Mouse (Mus musculus): ENCODE measurements around the gene Fbln1.
A peak's percentile ranks its signal among the peaks of the same experiment; 100 is the strongest.

Gene Fbln1

GRCm38 (mm10) chr15:85206703-85207075 lies 940 bp downstream of the Fbln1 start:
- no peak for DNase-seq (ENCODE audit: low spot score in 2 of 2)

DNA sequence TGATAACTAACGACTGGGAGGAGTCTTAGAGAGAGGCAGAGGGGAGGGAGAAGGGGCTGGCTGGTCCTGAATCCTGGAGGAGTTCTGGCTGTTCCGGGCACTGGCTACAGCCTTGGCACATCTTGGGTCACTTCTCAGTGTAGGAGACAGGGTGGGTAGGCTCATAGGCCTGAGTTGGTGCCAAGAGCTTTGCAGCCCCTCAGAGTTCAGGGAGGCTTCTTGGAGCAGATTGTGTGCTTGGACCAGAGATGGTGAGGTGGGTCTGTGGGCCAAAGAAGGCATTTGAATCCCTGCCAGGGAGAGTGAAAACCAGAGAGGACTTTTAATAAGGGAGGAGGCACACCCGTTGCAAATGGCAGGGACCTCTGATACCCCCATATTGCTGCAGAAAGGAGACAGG lies 1.3 kb downstream of the Fbln1 start:
- no peak for DNase-seq (ENCODE audit: low spot score in 2 of 2)

DNA sequence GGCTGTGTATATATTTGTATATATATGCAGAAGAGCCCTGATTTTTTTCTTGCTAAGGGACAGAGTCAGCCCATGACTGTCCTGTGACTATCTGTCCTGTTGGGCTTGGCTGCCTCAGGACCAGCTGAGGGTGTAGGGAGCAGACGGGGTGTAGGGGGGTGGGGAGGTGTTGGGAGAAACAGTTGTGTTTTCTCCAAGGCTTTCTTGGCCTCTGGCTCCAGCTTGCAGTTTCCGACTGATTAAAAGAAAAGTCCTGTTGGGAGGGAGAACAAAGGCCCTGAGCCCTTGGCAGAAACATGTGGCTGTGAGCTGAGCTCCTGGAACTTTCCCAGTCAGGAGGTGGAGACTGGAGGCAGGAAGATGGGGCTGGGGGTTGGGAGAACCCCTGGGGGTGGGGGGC lies 2.0 kb downstream of the Fbln1 start:
- DNase-seq (ENCODE audit: low spot score in 2 of 2) = peak in 1 of 2 experiments; percentile 57

GRCm38 (mm10) chr15:85208332-85208731 lies 2.6 kb downstream of the Fbln1 start:
- no peak for DNase-seq (ENCODE audit: low spot score in 2 of 2)

- no peak for DNase-seq (ENCODE audit: low spot score in 2 of 2)
These were observed 3.6 kb downstream of the Fbln1 start for GRCm38 (mm10) chr15:85209341-85209740.

DNA sequence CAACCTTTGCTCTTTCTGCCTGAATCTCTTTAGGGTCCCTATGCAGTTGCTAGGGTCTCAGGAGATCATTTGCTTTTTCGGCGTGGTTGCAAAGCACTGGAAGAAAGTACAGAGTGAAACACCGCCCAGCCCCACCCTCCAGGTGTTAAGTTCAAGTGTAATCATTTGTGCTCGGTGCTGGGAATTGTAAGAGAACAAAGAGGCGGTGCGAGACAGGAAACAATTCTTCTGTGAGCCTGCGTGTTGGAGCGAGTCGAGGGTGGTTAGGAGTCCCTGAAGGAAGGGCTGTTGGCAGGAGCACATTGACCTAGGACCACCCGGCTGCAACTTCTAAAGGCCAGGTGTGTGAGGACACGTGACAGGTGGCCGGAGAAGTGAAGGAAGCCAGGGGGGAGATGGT lies 4.9 kb downstream of the Fbln1 start:
- no peak for DNase-seq (ENCODE audit: low spot score in 2 of 2)

DNA sequence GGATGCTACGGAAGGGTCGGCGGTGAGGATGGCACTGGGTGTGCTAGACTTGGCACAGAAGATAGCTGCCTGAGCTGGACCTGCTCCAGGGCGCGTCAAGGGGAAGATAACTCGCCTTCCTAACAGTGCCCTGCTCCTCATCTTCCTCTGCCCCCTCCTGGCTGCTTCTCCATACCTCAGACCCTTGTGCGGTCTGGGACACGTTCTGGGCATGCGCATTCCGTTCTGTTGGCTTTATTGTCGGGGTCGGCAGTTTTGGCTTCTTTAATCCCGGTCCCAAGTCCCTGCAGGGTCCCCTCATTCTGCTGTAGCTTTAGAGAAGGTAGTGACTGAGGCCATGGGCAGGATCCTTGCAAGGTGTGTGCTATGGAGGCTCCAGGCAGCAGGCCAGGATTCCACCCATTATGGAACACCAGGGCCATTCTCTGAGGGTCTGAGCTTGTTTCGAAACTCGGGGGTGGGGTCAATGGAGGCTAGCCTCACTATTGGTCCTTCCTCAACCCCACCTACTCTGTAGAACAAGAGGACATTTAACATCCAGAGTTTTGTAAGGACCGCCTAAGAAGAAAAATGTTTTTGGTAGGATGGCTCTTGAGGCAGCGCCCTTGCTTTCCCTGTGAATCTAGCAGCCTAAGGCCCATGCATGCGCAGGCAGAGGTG lies 5.5 kb downstream of the Fbln1 start:
- DNase-seq (ENCODE audit: low spot score in 2 of 2) = no peak

GRCm38 (mm10) chr15:85216069-85216813 lies 10.5 kb downstream of the Fbln1 start:
- DNase-seq (ENCODE audit: low spot score in 2 of 2) = no peak

DNA sequence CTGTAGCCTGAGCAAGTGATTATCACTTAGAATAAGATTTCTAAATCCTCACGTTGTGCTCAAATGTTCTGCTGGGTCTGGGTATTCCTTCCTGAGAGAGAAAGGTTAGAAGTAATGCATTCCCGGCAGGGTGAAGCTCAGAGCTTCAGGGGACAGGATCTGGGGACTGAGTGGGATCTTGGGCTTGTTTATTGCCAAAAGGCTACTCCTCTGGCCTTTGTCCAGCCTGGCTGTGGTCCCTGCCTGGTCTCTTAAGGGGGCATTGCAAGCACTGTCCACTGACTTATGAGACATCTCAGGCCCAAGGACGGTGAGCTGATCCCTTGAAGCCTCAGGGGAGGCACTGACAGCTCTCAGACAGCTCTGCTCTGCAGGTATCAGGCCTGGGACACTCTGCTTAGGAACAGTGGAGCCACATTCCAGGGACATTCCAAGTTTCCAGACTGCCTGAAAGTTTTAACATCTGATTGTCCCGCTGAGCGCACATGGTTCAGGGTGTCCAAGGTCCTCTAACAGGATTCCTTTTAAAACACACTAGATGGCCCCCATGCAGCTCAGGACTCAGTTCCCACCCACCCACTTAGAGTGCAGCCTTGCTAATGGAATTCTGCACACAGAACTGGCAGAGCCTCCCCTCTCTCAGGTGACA lies 13.0 kb downstream of the Fbln1 start:
- DNase-seq (ENCODE audit: low spot score in 2 of 2) = no peak

- DNase-seq (ENCODE audit: low spot score in 2 of 2) = no peak
These were observed 14.6 kb downstream of the Fbln1 start for GRCm38 (mm10) chr15:85220371-85220770.

- DNase-seq (ENCODE audit: low spot score in 2 of 2) = no peak
These were observed 15.5 kb downstream of the Fbln1 start for GRCm38 (mm10) chr15:85221115-85221854.

GRCm38 (mm10) chr15:85225693-85226092 lies 19.9 kb downstream of the Fbln1 start:
- no peak for DNase-seq (ENCODE audit: low spot score in 2 of 2)

DNA sequence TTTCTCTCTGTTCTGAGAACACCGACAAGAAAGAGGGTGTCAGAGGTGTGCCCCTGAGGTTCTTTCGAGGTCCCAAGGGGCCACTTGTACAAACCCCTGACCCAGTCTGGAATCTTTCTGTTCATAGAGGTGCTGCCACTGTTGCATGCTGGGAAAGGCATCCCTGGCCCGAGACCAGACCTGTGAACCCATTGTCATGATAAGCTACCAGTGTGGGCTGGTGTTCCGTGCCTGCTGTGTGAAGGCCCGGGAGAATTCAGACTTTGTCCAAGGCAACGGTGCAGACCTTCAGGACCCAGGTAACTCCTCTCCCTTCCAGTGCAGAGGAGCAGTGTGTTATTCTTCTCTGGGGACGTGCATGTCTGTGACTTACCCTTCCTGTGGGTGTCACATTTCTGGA lies 21.1 kb downstream of the Fbln1 start:
- no peak for DNase-seq (ENCODE audit: low spot score in 2 of 2)

DNA sequence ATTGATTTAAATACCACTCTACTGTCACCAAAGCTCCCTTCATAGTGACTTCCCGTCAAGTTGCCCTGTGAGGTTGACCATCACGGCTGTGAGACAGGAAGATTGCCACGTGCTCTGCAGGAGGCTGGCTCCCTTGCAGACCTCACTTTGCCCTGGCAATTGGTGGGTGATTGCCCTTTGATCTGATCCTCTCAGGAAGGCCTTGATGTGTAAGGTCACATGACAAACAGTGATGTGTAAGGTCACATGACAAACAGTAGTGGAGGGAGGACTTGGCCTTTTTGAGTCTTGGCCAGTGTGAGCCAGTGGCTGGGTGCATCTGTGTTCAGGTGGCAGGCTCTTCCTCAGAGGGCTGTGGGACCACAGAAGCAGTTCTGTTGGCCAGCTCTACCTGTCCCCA lies 22.8 kb downstream of the Fbln1 start:
- no peak for DNase-seq (ENCODE audit: low spot score in 2 of 2)

DNA sequence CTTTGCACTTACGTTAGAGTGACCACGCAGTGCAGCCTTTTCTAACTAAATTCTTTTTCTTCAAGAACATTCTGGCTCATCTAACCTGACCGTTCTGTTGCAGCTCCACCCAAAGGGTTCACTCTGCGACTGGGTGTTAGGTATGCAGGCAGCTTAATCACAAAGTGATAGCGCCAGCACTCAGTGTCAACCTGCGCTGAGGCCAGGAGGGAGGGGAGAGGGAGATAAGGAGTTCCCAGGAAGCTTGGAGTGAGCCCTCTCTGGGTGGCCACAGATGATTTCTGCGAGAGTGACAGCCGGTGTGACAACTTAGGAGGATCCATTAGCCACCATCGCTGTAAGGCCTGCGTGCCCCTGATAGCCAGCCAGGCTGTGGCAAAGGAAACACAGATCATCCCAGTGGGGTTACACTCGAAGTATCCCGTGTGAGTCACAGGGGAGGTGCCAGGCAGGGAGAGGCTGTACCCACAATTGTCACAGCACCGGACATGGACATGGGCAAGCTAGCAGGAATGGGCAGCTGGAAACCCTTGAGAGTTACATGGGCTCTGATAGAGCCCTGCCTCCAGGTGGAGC lies 24.3 kb downstream of the Fbln1 start:
- DNase-seq (ENCODE audit: low spot score in 2 of 2) = no peak

DNA sequence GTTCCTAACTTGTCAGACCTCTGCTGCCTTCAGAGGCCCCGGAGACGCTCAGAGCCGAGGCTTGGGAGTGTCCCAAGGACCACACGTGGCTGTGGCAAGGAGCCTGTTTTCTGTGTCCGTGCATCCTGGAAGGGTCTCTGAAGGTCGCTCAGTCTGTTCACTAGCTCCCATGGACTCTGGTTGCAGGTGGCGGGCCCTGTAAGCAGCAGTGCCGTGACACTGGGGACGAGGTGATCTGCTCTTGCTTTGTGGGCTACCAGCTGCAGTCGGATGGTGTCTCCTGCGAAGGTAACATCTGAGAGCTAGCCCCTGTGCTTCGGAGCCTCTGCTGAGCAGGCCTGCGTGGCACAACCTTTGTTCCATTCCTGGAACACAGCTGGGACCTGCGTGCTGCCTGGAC lies 24.9 kb downstream of the Fbln1 start:
- no peak for DNase-seq (ENCODE audit: low spot score in 2 of 2)

DNA sequence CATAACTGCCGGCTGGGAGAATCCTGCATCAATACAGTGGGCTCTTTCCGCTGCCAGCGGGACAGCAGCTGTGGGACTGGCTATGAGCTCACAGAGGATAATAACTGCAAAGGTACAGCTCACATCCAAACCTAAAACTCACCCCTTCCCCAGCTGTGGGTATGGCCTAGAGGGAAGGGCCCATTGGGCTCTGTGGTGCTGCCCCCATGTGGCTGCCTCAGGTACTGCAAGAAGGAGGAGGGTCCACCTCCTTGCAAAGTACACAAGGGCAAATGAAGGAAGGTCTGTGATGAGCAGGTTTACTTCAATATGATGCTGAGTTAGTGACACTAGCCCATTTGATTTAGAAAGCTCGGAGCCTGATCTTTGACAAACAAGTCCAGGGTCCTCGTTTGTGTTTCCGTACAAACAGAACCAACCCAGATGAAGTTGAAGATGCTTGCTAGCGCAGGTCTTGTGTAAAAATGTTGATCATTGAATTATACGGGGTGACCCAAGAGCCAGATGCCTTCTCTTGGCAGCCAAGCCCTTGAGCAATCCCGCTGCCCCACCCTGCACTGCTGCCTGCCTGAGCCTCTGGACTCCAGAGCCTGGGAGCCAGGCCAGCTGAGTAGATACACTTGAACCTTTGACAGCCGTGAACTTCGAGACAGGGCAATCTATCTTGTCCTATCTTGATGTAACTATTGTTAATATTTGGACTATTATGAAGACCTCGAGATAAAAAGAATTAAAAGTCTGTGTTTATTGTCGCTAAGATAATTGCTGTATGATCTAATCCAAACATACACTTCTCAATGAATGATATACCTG lies 25.9 kb downstream of the Fbln1 start:
- peak; percentile 83 to 90 for DNase-seq (ENCODE audit: low spot score in 2 of 2)

DNA sequence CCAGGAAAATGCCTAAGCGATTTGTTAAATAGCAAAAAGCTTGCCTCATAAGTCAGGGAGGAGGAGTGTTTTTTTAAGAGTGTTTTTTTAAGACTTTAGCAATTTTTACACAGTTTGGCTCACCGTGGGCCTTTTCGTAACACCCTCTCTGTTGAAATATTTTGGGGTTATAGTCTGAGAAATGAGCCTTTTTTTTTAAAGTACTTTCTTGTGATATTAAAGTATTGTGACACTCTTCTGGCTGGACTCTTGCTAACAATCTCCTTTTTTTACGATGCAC lies 26.4 kb downstream of the Fbln1 start:
- DNase-seq (ENCODE audit: low spot score in 2 of 2) = peak in 1 of 2 experiments; percentile 60

GRCm38 (mm10) chr15:85232543-85233250 lies 26.9 kb downstream of the Fbln1 start:
- DNase-seq (ENCODE audit: low spot score in 2 of 2) = peak in 1 of 2 experiments; percentile 42

DNA sequence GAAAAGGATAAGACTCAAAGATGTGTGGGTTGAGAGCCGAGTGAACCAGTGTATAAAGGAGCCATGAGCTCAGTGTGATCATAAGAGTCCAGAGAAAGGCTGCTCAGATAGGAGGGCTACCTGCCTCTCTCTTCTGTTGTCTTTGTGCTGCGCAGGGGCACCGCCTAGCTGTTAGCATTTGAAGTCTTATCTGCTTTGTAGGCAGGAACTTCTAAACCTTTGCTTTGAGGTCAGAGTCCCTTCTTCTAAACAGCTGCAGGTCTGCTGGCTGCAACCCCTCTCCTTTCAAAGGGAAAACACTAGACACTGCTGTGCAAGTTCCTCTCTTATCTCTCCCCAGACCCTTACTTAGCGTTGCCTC lies 27.5 kb downstream of the Fbln1 start:
- DNase-seq (ENCODE audit: low spot score in 2 of 2) = no peak

DNA sequence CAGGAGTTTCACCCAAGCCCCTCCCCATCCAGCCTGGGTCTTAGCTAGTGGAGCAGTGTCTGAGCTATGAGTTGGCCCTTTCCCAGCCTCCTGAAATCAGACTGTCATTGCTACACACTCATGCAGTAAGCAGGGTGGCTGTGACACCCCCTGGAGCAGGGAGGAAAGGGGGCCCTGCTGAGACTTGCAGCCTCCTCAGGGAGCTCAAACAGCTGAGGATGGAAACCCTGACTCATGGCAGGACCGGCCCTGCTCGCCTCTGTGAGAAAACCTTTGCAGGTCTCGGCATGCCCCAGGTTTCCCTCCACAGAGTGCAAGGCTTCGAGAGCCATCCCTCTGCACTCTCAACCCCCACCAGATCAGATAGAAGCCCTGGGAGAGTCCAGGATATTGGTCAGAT lies 27.9 kb downstream of the Fbln1 start:
- peak; percentile 66 to 83 for DNase-seq (ENCODE audit: low spot score in 2 of 2)
